Mouse (Mus musculus): ENCODE results near the gene Rps12-ps3. TPM values are rescaled to one million over a fixed set of nuclear protein-coding genes. Genes with fewer than 3 reads are reported as not detected.

Gene Rps12-ps3
- 100 to 1,000 TPM; 290 to 384 TPM for total RNA-seq (2021)
- long read RNA-seq, experiment 1, transcript Rps12-ps3-201 (1 exons, 494 nt), result major isoform, 7 of 7 reads
- long read RNA-seq, experiment 1, partial matches to known transcripts, result 0 of 7 reads
- long read RNA-seq, experiment 1, other reads (novel, unspliced or antisense), result 0 of 7 reads
- long read RNA-seq, experiment 2, partial matches to known transcripts, result 0 of 4 reads
- long read RNA-seq, experiment 2, other reads (novel, unspliced or antisense), result 0 of 4 reads

GRCm38 (mm10) chr19:59321990-59322389 is at the start of gene Rps12-ps3:
Gene Rps12-ps3 (plus strand): TSS chr19:59322290.
- no peak for DNase-seq (ENCODE audit: low spot score)

GRCm38 (mm10) chr19:59273190-59273589 is 48.9 kb upstream of the Rps12-ps3 start:
- no peak for DNase-seq (ENCODE audit: low spot score)

- DNase-seq (ENCODE audit: low spot score), result no peak
Observed at GRCm38 (mm10) chr19:59276354-59276753, 45.7 kb upstream of the Rps12-ps3 start.

GRCm38 (mm10) chr19:59280841-59281240 is 41.2 kb upstream of the Rps12-ps3 start:
- no peak for DNase-seq (ENCODE audit: low spot score)

GRCm38 (mm10) chr19:59282001-59282400 is 40.1 kb upstream of the Rps12-ps3 start:
- DNase-seq (ENCODE audit: low spot score), result no peak

- DNase-seq (ENCODE audit: low spot score), result no peak
Observed at GRCm38 (mm10) chr19:59289042-59289441, 33.0 kb upstream of the Rps12-ps3 start.

GRCm38 (mm10) chr19:59289811-59290210 is 32.3 kb upstream of the Rps12-ps3 start:
- DNase-seq (ENCODE audit: low spot score), result no peak

- no peak for DNase-seq (ENCODE audit: low spot score)
Observed at GRCm38 (mm10) chr19:59292183-59292839, 29.8 kb upstream of the Rps12-ps3 start.

- no peak for DNase-seq (ENCODE audit: low spot score)
Observed at GRCm38 (mm10) chr19:59315308-59315707, 6.8 kb upstream of the Rps12-ps3 start.

- no peak for DNase-seq (ENCODE audit: low spot score)
Observed at GRCm38 (mm10) chr19:59316571-59316970, 5.5 kb upstream of the Rps12-ps3 start.

GRCm38 (mm10) chr19:59330816-59331225 is 8.7 kb downstream of the Rps12-ps3 start:
- no peak for DNase-seq (ENCODE audit: low spot score)

GRCm38 (mm10) chr19:59336655-59337054 is 14.6 kb downstream of the Rps12-ps3 start:
- DNase-seq (ENCODE audit: low spot score), result no peak

- no peak for DNase-seq (ENCODE audit: low spot score)
Observed at GRCm38 (mm10) chr19:59337872-59338681, 16.0 kb downstream of the Rps12-ps3 start.

GRCm38 (mm10) chr19:59339908-59340307 is 17.8 kb downstream of the Rps12-ps3 start:
- DNase-seq (ENCODE audit: low spot score), result no peak

- no peak for DNase-seq (ENCODE audit: low spot score)
Observed at GRCm38 (mm10) chr19:59342964-59343363, 20.9 kb downstream of the Rps12-ps3 start.

- no peak for DNase-seq (ENCODE audit: low spot score)
Observed at GRCm38 (mm10) chr19:59344304-59344711, 22.2 kb downstream of the Rps12-ps3 start.

- peak; percentile 30 for DNase-seq (ENCODE audit: low spot score)
Observed at GRCm38 (mm10) chr19:59345081-59345657, 23.1 kb downstream of the Rps12-ps3 start.

GRCm38 (mm10) chr19:59345658-59346283 is 23.7 kb downstream of the Rps12-ps3 start, which contains the start of gene Pdzd8:
Gene Pdzd8 (minus strand): TSS chr19:59345780.
- peak; percentile 85 for DNase-seq (ENCODE audit: low spot score)

GRCm38 (mm10) chr19:59346325-59346724 is 24.2 kb downstream of the Rps12-ps3 start:
- DNase-seq (ENCODE audit: low spot score), result no peak

- DNase-seq (ENCODE audit: low spot score), result no peak
Observed at GRCm38 (mm10) chr19:59349329-59349960, 27.4 kb downstream of the Rps12-ps3 start.

All from gastrocnemius, adult 18-20 months (tissue).